Mouse (Mus musculus) ovary, postnatal 10 days (tissue): Measurements from ENCODE around the gene Lrg1.

Experiments
- DNase-seq: peaks from one replicate; pipeline ENCODE4 v3.0.0; 2022; ENCODE audit warnings: low spot score

Gene Lrg1

GRCm38 (mm10) chr17:56074097-56074826, 47.5 kb downstream of the Lrg1 start:
- peak; percentile 50 for DNase-seq

- DNase-seq, result no peak
These were observed 49.6 kb downstream of the Lrg1 start for GRCm38 (mm10) chr17:56072243-56072642.

GRCm38 (mm10) chr17:56071126-56071525, 50.7 kb downstream of the Lrg1 start:
- no peak for DNase-seq
